Mouse (Mus musculus): ENCODE data around the gene Trp53bp1.

- TF ChIP-seq EP300 (IDR thresholded peaks at IDR 0.05; ENCODE audit: low read depth) (no peak), CTCF (IDR thresholded peaks at IDR 0.05; ENCODE audit: low read depth) (no peak)
Observed at GRCm38 (mm10) chr2:121183431-121183830, 87.8 kb downstream of the Trp53bp1 start.
